Mouse (Mus musculus): ENCODE data around the gene 2310061I04Rik.
A peak's percentile ranks its signal among the peaks of the same experiment; 100 is the strongest.

The 2310061I04Rik gene

GRCm38 (mm10) chr17:35869346-35870067, 27.7 kb downstream of the 2310061I04Rik start:
- peak; percentile 65 to 67 for DNase-seq

GRCm38 (mm10) chr17:35868961-35869345, 28.3 kb downstream of the 2310061I04Rik start:
- DNase-seq: no peak

- peak; percentile 56 to 60 for DNase-seq
These were observed 28.9 kb downstream of the 2310061I04Rik start for GRCm38 (mm10) chr17:35868165-35868820.

DNA sequence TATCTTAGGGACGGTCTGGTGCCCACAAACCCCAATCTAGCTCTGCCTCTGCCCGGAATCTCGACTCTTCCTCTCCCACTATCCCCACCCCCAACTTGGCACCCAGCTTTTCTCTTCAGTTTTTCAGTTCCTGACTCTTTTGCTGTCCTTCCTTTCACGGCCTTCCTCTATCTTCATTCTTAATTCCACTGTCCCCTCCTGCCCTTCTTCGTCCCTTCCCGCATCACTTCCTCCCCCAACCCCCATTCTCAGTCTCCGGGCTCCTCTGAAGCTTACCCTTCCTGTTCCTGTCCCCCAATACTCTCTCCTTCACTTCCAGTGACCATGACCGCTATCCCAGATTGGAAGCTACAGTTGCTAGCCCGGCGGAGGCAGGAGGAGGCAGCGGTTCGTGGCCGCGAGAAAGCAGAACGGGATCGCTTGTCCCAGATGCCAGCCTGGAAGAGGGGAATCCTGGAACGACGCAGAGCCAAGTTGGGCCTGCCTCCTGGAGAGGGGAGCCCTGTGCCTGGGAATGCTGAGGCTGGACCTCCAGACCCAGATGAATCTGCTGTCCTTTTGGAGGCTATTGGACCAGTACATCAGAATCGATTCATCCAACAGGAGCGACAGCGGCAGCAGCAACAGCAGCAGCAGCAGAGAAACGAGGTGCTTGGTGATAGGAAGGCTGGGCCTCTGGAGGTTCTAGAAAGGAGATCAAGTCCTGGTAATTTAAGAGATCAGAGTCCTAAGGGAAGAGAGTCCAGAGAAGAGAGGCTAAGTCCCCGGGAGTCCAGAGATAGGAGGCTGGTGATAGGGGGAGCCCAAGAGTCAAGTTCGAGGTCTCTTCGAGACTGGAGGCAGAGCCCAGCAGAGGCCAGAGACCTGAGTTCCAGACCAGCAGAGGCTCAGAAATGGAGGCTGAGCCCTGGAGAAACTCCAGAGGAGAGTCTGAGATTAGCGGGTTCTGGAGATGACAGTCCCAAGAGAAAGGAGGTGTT, 30.0 kb downstream of the 2310061I04Rik start:
- peak; percentile 66 to 71 for DNase-seq

DNA sequence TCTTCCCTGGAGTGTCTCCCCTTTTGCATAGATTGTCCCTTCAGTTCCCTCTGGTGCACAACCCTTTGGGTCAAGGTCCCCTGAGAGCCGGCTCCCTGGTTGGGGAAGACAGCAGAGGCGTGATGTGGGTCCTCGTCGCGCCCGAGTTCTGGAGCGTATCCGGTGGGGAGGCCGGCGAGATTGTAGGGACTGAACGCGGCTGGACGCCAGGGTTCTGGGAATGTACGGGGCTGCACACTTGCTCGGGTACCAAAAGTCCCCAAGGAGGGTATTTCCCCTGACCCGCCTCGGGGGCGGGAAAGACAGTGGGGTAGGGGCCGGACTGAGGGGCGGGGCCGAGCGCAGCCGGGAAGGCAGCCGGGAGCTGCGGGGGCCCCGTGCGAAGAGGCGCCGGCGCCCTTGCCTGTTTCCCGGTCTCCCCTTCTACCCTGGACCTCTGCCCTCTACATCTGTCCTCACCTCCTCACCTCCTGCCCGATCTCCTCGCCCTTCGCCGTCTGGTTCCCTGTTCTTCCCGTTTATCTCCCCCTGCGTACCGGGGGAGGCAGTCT, 30.9 kb downstream of the 2310061I04Rik start:
- DNase-seq: peak; percentile 72 to 78

DNA sequence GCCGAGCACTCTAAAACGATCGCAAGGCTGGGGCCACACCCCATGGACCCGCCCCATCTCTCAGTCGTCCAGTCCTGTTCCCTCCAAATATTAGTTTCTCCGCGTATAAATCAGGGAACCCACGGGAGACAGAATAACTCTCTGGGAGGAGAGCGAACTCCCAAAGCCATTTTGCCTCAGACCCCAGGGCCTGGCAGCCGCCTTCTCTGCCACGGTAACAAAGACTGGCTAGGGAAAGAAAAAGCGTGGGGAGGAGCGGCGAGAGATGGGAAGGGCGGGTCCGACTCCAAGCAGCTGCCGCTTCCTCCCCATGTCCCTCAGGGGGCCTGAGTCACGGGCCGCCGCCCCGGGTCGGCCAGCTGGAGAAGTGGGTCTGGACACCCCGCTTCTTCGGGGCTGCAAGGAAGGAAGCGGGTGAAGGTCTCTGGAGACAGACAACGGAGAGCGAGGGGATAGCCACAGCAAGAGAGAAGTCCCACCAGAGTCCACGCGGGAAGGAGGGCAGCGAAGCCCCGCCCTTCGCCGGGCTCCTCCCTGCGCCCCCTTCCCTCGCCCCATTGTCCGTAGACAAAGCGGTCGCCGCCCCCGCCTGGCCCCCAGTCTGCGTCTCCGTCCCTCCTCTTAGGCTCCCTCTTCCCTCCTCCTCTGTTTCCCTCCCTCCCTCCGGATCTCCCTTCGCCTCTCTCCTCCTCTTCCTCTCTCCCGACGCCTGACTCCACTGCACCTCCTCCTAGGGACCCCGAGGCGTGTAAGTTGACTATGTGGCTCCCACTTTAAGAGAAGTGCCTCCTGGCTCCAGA, 31.6 kb downstream of the 2310061I04Rik start, which contains the start of gene Ppp1r18:
Ppp1r18 (plus strand) TSS at position 113 of the 800 bp plus-strand sequence.
- peak; percentile 72 to 75 for DNase-seq

DNA sequence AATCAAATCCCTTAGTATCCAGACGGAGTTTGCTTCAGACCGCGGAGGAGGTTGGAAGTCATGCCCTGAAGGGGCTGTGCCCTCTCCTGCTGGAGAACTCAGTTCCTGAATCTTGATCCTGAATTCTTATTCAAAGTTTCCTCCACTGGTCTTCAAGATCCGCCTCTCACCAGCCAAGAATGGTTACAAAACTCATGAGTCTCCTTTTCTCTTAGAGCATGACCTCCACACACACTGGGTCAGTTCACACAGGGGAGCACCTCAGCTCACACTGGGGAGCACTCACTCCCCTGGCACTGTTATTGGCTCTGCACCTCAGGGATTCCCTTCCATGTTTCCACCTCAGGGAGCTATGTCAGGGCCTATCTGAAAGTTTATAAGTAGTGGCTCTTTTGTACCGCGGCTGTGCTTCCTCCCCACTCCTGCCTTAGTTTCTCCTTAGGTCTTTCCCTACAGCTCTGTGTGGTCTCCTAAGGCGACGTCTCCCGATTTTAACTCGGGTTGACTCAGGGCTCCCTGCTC, 32.3 kb downstream of the 2310061I04Rik start:
- no peak for DNase-seq

DNA sequence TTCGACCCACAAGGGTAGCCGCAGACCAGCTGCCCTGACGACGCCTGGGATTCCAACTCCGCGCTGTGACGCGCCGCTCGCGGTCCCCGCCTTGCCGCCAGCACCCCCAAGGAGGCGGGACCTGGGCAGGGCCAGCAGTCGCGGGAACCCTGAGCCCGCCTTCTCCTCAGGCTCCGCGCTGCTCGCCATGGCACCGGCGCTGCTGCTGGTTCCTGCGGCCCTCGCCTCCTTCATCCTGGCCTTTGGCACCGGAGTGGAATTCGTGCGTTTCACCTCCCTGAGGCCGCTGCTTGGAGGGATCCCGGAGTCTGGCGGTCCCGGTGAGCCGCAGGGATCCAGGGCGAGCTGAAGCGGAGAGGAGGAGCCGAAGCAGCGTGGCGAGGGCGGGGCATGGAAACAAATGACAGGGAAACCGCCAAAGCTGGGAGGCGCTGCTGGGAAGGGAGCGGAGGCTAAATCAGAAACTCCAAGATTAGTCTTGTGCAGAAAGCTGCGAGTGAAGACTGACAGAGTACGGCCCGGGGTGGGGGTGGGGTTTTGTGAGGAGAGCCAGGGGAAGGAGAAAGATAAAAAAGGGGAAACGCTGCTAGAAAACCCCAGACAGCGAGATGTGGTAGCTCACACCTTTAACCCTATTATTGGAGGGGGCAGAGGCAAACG, 35.9 kb downstream of the 2310061I04Rik start, which contains the start of gene Nrm:
Nrm (plus strand) TSS at position 121 of the 660 bp plus-strand sequence.
- DNase-seq: peak; percentile 92 to 93

DNA sequence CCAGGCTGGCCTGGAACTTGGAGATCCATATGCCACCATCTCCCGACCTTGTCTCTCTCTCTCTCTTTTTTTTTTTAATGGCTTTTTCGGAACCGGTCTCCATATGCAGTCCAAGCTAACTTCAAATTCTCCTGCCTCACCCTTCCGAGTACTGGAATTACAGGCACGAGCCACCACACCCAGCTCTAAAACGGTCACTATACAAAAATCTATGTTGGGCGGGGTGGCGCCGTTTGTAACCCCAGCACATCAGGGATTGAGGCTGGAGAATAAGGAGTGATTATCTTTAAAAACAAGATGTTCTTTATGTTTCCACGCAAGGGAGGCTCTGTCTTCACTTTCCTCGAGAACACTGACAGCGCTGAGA, 36.4 kb downstream of the 2310061I04Rik start:
- no peak for DNase-seq

DNA sequence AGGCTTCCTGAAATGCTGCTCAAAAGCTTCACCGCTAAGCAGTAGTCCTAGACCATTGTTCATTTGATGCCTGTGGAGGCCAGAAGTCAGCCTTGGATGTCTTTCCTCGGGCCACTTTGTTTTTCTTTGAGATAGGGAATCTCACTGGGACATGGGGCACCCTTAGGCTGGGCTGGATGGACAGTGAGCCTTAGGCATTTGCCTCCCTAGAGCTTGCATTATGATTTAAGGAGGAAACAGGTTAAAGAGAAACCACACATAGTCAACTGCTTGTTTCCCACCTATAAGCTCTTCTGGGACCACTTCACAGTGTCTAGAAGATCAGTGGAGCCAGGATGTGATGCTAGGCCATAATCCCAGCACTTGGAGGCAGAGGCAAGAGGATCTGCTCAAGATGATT, 37.4 kb downstream of the 2310061I04Rik start:
- no peak for DNase-seq

- DNase-seq: no peak
These were observed 37.9 kb downstream of the 2310061I04Rik start for GRCm38 (mm10) chr17:35859371-35859770.

DNA sequence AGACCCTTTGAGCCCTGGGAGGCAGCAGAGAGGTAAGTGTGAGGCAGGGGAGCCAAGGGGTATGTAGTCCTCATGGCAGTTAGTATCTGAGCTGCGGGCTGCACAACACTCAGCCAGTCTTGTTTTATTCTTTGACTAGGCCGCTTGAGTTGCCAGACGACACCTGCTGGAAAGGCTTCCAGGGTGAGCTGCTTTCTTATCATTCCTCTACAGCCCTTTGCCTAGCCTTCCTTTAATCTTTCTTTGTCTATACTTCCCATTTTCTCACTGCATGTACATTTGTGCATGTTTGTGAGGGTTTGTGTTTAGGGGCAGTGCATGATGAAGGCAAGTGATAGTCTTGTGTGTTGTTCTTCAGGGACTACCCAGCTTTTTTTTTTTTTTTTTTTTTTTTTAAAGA, 46.3 kb downstream of the 2310061I04Rik start:
- DNase-seq: no peak

GRCm38 (mm10) chr17:35848112-35848511, 49.1 kb downstream of the 2310061I04Rik start:
- no peak for DNase-seq

DNA sequence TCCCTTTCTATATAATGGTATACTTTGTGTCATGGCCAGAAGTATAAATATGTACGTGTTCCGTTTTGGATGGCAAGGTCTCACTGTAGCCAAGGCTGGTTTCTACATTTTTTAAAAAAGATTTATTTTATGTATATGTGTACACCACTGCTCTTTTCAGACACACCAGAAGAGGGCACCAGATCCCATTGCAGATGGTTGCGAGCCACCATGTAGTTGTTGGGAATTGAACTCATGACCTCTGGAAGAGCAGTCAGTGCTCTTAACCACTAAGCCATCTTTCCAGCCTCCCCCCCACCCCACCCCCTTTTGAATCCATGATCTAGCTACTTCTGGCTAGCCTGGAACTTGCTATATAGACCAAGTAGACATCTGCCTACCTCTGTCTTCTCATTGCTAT, 53.7 kb downstream of the 2310061I04Rik start:
- no peak for DNase-seq

Data from lung, adult 18-20 months (tissue).